18 mouse cellular contexts compared by ENCODE assay signal in the genomic region with DNA sequence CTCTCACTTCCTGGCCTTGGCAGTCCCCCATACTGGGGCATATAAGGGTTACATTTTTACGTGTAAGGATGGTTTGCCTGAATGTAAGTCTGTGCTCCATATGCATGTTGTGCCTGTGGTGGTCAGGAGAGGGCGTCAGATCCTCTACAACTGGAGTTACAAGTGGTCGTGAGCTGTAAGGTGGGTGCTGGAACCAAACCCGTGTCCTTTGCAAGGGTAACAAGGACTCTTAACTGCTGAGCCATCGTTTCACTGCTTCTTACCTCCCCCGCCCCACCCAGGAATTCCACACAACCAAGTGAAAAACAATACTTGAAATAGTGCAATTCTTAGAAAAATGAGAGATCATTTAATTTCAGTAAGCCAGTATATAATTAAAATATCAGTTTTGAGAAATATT.
"Had no signal": no experiment of that assay in that cellular context is flagged by ENCODE, and none has a peak within 500 bp of the region (broad histone marks: within the 10 kb centered on the region; RNA-seq: fewer than 3 reads in every experiment).

No protein-coding gene starts in this region.

- ATAC-seq: liver, embryonic 12.5 days had no signal

- H3K4me3 ChIP-seq: limb, embryonic 10.5 days; limb, embryonic 13.5 days; liver, embryonic 12.5 days; liver, embryonic 15.5 days; lung, embryonic 15.5 days had no signal

- H3K9ac ChIP-seq: limb, embryonic 13.5 days; liver, embryonic 12.5 days; liver, embryonic 15.5 days; lung, embryonic 15.5 days had no signal

- H3K4me1 ChIP-seq: limb, embryonic 10.5 days; limb, embryonic 13.5 days; liver, embryonic 12.5 days; liver, embryonic 15.5 days; lung, embryonic 15.5 days had no signal

- H3K36me3 ChIP-seq: limb, embryonic 10.5 days; limb, embryonic 13.5 days; liver, embryonic 12.5 days; liver, embryonic 15.5 days; lung, embryonic 15.5 days had no signal

- H3K9me3 ChIP-seq: limb, embryonic 10.5 days; limb, embryonic 13.5 days; liver, embryonic 12.5 days; liver, embryonic 15.5 days; lung, embryonic 15.5 days had no signal

- H3K27ac ChIP-seq: limb, embryonic 10.5 days; limb, embryonic 13.5 days; liver, embryonic 12.5 days; liver, embryonic 15.5 days; lung, embryonic 15.5 days had no signal

- DNase-seq: kidney, adult 2 months; kidney, postnatal 14 days; kidney, postnatal 4 days; liver; lung, adult 18-20 months; lung, postnatal 10 days; lung, postnatal 4 days; midbrain, embryonic 14.5 days; right cerebral cortex, adult 18-20 months; right cerebral cortex, postnatal 14 days; right cerebral cortex, postnatal 4 days; thymus, postnatal 25 days had no signal

- H3K27me3 ChIP-seq: limb, embryonic 13.5 days; liver, embryonic 12.5 days; liver, embryonic 15.5 days; lung, embryonic 15.5 days had no signal

- H3K4me2 ChIP-seq: limb, embryonic 13.5 days; liver, embryonic 12.5 days; liver, embryonic 15.5 days; lung, embryonic 15.5 days; midbrain, embryonic 11.5 days had no signal
